Mouse (Mus musculus) common myeloid progenitor, adult 5-6 weeks (primary cell): ENCODE data around the gene Patj. TPM values are rescaled to one million over a fixed set of nuclear protein-coding genes. Genes with fewer than 3 reads are reported as not detected.

ENCODE experiments used
- ATAC-seq: replicated peaks from 2 replicates; pipeline ENCODE4 v1.8.0; 2016; ENCODE audit warnings: low read depth, mild to moderate bottlenecking, moderate TSS enrichment, inconsistent platforms; ENCODE audit not compliant: poor library complexity, severe bottlenecking
- total RNA-seq: library from RNA; stranded (forward); fragments of 200-1000, 187-1606 nt; gene quantifications from 2 replicates; pipeline ENCODE4 v1.2.3, GENCODE M21; 2017

The Patj gene
- total RNA-seq, 1 experiment from 2014 or later: 12.5 TPM

DNA sequence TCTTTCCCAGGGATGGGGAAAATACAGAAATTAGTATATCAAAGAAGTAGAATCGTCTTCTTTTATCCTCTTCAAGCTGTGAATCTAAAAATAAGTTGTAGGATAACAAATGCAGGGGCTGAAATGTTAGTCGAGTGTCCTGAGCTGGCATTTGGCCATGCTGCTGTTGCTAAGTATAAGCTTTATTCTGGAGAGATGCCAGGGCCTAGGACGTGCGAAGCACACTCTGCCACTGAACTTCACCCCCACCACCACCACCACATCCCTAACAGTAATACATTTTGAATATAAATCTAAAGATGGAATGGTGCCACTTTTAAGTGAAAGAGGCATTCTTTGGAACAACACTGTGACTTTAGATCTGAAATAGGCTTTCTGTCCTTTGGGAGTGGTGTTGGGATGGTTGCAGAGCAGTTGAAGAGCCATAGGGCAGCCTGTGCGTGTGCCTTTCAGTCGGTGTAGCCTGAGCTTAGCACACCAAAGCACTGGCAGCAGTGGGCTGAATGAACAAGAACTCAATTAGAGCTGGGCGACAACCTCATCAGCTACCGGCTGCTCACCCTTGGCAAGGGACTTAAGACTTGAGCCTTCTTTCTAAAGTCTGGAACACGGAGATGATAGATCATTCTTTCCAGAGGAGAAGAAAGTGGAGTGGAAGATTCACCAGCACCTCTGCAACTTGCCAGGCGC, 168.1 kb downstream of the Patj start:
- no peak for ATAC-seq

DNA sequence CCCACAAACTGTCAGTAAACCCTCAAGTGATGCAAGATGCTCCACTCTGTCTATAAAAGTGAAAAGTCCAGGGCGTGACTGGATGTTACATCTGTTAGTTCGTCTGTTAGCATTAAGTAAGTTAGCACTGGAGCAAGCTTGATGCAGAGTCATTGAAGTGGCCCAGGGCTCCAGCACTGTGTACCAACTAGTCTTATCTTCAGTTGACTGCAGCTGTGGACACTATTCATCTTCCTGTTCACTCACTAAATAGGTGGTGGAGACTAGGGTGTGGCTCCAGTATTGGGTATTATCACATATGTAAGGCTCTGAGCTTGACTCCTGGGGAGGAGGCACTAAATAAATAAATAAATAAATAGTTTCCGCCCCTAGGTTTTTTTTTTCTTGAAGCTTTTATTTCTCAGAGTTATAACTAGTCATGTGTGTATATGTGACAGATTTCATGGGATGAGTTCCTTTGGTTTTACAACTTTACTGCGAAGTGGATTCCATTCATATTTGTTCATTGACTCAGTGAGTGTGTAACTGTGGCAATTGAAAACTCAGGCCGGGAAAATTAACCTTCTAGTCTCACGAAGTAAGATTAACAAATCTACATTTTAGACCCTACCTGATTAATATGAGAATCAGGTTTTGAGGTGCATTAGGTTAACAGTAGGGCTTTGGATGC, 168.7 kb downstream of the Patj start:
- ATAC-seq: 0 out of 2 replicates have a peak, but pooled peaks have one; percentile 45

DNA sequence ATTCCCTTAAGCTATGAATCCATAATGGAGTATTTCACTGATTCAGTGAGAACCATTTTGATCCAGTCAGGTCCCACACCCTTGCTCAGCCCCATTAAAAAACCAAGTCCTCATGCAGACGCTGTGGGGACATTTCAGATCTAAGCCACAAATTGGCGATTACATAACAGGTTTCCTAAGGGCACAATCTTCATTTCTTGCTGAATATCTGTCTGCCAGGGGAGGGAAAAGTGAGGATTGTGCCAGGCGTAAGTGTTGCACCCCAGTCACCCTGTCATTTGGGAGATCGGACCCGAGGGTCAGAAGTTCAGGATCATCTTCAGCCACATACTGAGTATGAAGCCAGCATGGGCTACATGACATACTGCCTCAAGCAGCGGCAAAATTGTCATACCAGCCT, 171.2 kb downstream of the Patj start:
- ATAC-seq: no peak

DNA sequence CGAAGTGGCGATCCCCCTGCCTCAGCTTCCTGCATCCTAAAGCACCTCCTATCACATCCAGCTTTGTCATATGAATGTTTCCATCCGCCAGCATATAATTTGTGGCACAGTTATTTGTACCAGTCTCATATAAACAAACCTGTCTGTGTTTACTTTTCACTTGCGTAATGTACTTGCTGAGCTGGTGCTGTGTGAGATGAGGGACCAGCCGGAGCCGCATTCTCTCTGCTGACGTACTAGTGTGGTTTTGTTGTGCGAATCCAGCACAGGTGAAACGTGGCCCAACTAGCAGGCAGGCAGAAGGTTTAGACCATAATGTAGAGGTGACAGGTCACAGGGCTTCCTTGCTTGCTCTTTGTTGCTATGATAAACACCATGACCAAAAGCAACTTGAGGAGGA, 171.9 kb downstream of the Patj start:
- no peak for ATAC-seq

DNA sequence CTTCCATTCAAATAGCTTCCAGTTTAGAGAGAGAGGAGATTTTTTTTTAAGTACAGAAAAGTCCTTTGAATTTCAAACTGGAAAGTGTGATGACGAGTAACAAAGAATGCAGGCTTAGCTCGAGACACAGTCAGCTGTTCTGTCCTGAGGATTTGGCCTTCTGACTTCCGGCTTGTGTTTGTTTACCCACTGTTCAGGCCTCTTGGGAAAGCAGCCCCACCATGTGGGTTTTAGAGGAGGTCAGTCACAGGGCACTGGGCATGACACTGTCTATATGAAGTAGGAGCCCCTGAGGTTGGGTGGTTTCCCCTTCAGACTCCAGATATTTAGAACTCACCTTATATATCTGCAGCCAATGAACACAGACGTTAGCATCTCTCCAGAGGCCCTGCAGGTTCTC, 174.3 kb downstream of the Patj start:
- no peak for ATAC-seq

DNA sequence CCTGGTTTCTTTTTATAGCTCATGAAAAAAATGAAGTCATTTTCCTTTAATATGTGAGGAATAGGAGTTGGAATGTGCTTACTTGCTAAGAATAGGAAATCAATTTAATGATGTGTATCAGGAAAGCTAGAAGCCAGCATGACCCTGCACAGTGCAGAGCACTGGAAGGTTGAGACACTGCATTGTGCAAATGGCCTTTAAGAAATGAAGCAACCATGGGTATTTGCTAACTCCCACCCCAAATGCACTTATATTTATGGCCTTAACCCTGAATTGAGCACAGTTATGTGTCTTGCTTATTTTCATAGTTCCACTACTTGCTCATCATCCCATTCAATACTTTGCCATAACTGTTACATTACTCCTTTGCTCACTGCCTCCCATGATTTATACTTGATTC, 181.7 kb downstream of the Patj start:
- ATAC-seq: no peak

DNA sequence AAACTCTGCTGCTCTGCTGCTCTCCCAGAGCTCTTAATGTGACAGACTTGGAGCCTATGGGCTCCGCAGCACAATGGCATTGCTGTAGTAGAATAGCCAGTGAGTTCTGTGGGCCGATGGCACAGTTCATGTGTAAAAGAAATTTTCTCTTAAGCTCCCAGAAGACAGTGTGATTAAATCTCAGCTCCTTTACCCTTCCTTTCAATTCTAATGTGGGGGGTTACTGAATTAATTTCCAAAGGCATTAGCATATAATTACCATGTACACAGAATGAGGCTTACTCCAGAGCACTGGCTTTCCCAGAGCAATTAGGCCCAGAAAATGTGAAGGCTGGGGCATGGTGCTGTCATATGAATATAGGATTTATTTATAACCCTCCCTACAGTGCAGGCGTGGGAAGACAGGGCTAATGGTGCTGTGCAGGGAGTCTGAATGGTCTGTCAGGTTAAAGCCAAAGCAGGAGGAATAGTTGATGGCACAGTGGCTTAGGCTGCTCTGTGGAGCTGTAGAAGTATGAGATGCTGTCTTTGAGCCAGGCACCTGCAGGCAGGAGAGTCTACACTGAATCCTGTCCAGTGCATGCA, 182.5 kb downstream of the Patj start:
- no peak for ATAC-seq

DNA sequence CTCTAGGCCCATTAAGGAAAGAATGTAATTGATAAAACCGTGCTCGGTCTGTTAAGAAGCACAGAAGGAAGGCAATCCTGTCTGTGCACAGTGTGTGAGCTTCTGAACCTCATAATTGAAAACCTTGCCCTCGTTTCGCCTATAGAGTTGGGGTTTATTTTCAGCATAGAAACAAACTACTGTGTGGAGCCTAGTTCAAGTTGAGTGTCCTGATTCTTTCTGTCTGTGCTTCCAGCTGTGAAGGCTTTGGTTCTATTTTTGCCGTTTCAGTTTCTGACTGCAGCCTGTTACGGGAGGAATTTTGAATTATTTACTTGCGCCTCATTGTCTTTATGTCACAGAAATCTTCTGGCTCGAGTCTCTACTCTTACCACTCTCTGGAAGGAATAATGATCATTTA, 185.9 kb downstream of the Patj start:
- ATAC-seq: no peak

DNA sequence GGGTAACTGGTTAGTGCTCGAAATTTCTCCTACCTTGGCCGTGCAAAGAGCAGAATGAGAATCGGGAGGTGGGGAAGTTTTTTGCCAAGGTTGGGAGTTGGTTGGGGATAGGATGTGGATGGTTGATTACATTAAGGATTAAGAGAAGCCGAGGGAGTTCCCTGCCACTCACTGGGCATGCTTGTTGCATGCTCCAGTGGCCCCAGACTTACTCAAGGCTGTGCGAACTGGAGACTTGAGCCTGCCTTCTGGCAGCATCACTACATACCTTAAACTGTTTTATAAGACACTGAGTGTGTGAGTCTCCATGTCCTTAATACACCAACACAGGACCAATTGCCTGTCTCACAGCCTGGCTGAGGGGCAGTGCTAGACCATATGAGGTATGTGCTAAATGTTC, 188.4 kb downstream of the Patj start:
- ATAC-seq: no peak

DNA sequence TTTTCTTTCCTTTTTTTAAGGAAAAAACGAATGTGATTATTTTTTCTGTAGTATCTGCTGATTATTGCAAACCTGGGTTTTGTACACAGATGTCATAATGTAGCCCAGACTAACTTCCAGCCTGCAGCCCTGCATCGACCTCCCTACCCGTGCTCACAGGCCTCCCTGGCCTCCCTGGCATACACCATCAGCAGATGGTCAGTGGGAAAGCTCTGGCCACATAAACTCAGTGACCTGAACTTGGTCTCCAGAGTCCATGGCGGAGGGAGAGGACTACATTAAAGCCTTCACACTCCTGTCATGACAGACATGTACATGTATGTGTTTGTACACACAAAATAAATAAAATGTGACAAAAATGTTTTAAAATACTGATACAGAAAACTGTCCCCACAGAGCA, 190.7 kb downstream of the Patj start:
- ATAC-seq: no peak

DNA sequence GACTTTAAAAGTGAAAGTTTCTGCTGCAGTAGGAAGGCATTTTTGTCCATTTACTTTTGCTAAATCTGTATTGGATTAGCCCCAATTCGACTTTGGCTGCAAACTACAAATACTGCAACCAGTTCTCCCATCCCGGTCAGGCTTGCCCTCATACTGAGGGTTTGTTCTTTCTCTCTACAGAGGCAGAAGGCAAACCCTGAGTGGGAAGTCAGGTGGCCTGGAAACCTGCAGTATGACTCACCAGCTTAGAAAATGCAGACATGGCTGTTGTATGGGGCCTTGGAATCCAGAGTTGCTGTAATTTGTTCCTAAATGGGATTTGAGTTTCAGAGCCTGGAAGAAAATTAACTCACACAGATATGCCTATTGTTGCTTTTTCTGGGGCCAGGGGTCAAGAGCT, 192.1 kb downstream of the Patj start:
- no peak for ATAC-seq

DNA sequence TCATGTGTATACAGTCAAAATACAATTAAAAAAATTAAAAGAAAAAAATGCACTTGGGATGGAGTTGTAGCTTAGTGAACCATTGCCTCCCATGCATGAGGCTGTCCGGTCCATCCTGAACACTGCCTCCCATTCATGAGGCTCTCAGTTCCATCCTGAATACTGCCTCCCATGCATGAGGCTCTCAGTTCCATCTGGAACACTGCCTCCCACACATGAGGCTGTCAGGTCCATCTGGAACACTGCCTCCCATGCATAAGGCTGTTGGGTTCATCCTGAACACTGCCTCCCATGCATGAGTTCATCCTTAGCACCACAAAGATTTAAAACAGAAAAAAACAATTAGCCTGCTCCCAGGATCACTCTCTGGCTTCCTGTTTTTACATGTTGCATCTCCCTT, 198.4 kb downstream of the Patj start:
- no peak for ATAC-seq

DNA sequence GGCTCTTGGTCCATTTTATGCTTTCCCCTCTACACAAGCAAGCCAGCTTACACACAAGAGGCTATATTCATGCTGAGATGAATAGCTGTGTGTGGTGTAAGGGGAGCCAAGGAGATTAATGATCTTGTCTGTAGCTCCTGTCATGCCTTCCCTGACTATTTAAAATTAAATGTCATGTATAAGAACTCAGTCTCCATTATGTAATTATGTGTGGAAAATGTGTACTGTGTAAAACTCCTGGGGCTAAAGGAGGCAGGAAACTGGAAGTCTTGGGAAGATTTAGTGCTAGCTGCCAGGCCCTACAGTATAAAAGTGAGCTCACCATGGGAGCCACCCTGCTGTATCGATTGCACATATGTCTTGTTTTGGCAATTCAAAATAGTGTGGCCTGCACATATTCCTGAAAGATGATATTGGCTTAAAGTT, 203.0 kb downstream of the Patj start:
- ATAC-seq: no peak

DNA sequence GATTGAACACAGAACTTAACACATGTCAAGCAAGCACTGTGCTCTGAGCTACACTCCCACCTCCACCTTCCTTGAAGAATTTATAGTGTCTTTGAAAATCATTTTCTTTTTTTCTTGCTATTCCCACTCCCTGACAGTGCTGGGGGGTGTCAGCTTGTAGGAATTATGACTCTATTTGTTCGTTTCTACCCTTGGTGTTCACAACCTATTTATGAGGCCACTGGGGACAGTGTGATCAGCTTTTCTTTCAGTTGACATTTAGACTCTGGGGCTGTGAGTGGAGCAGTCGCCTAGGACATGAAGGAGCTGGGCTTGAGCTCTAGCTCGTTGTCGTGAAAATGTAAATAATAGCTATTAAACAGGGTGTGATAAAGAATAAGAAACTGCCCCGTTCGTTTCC, 203.8 kb downstream of the Patj start:
- ATAC-seq: no peak

DNA sequence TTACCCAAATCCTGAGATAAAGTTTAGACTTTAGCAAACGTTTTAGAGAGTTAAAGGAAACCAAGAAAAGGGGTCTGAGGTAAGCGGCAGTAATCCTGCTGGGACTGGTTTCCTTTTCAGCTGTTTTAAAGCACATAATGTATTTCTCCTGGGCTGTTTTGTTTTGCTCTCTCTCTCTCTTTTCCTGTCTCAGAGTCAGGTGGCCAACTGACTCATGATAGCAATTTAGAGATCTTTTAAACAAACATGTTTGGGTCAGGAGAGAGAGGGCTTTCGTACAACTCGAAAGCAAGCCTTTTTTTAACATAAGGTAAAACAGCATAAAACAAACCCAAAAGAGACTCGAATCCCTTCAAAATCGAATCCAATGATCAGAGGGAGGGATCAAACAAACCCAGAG, 207.5 kb downstream of the Patj start:
- no peak for ATAC-seq

DNA sequence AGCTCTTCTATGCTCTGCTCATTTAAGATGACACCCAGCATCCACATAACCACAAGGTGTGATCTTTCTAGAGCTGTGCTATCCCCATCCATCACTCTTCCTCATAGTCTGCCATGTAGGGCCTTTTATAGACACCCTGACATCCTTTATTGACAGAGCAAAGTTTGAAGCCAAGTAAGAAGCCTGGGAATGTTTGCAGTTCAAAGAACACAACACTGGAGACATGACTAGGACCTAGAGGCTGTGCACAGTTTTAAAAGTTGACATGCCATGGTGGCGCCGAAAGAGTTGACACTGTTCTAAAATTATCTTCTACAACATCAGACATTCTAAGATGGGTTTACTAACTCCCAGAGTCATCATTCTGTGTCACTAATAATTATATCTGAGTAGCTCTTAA, 214.9 kb downstream of the Patj start:
- no peak for ATAC-seq

DNA sequence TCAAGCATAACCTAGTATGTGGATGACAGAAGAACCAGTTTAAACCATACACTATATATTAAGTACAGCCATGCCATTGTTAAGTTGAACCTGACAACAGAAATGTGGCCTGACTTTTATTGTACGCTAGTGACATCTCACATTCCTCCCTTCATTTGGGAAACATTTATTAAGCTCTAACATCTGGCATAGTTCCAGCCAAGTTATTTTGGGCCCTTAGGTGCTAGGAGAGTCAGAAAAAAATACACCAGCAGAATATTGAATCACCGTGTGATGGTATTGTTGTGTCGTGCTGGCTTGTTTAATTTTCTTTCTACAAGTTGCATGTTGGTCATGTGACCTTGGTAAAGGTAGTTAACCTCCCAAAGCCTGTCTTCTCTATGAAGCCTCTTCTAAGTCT, 218.8 kb downstream of the Patj start:
- no peak for ATAC-seq

DNA sequence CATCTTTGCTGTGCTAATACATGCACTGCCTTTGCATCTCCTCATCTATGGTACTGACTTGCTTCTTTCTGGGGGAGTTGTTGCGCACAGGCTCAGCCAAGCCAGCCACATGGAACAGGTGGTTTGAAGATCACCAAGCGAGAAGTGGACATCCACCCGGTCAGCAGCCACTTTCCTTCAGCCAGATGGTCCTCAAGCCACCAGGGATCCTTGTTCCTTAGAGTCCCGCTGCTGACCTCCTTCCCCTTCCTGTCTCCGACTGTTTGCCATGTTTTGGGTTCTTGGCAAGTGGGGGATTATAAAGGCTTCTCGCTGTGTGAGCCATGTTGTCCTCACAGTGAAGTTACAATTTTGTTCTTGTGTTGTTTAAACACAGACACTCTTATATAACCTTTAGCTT, 223.6 kb downstream of the Patj start:
- no peak for ATAC-seq

DNA sequence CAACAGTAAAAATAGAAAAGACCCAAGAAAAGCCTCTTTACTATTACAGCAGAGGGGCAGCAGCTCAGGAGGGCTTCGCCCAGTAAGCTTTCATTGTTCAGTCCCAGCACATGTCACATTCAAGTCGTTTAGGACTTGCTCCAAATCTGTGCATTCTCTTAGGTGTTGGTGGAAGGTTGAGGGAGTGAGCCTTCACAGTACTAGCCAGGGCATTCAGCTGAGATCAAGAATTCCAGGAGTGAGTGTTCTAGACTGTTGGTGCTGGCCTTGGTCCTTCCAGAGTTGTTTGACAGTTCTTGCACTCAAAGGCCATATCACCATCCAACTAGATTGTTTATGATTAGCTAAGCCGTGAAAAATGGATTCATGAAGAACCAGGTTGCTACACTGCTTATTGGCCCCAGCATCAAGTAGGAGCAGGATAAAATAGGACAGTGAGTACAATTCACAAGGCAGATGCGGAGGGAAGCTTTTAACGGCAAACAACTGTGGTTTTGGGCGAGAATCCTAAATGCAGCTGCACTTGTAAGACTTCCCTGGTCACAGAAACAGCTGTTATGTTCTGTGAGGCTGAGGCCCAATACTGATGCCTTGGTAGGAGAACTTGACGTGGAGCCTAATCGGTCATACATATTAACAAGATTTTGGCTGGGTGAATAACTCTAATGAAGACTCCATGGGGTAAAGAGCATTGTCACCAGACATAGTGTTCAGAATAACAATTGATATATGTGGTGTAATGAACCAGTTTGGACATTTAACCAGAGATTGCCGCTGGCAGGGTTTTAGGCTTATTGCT, 225.6 kb downstream of the Patj start:
- ATAC-seq: no peak

DNA sequence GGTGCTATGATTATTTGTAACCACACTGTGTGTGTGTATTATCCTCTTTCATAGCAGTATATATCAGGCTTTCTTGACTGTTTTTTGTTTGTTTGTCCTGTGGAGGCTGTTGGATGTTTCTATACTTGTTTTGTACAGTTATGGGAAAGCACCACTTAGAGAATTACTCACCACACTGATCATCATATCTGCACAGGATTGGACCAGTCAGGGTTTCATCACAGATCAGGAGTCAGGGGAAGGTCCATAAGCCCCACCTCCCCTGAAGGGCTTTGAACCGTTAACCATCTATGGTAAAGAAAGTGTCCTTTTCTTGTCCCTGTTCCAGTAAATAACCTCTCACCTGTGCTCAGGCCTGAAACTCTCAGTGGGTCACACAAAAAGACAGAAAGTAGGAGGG, 226.6 kb downstream of the Patj start:
- ATAC-seq: no peak
